Mouse (Mus musculus) megakaryocyte, adult 5-6 weeks (primary cell): Measurements from ENCODE around the gene Prkch. TPM values are rescaled to one million over a fixed set of nuclear protein-coding genes. Genes with fewer than 3 reads are reported as not detected.
A peak's percentile ranks its signal among the peaks of the same experiment; 100 is the strongest.

Source experiments
- ATAC-seq: 2 replicates; pipeline ENCODE4 v1.8.0; 2016; ENCODE audit warnings: mild to moderate bottlenecking, inconsistent platforms; ENCODE audit not compliant: poor library complexity, severe bottlenecking
- total RNA-seq, 2 experiments: library from RNA; stranded (forward) in 1 of 2; stranded (reverse) in 1 of 2; fragments of 153-499, 151-499 nt in 1 of 2; fragments of 221-1000, 200-1000 nt in 1 of 2; gene quantifications; 2 replicates each; pipeline versions ENCODE4 v1.2.3 to v1.2.4; 2015 to 2017

The Prkch gene
- total RNA-seq, 2 experiments from 2014 or later = 14.0 to 15.5 TPM

- no peak for ATAC-seq
These were observed 87.4 kb downstream of the Prkch start for GRCm38 (mm10) chr12:73672007-73672406.

- ATAC-seq = no peak
These were observed 89.2 kb downstream of the Prkch start for GRCm38 (mm10) chr12:73673783-73674182.

DNA sequence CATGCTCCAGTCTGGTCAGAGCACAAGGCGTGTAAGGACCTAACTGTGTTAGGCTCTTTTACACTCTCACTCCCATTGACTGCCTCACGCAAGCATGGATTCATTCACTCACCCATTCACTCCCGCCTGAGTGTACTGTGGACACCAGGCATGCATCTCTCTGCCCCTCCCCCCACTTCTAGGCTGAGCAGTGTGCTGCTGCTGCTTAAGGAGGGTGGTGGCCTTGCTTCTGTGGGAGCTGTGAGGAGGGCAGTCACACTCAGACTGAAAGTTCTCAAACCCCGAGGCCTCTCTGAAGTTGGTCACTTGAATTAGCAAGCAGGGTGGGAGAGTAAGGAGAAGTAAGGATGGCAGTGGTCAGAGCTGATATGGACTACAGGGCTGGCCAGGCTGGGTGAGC is 90.6 kb downstream of the Prkch start:
- ATAC-seq = no peak

DNA sequence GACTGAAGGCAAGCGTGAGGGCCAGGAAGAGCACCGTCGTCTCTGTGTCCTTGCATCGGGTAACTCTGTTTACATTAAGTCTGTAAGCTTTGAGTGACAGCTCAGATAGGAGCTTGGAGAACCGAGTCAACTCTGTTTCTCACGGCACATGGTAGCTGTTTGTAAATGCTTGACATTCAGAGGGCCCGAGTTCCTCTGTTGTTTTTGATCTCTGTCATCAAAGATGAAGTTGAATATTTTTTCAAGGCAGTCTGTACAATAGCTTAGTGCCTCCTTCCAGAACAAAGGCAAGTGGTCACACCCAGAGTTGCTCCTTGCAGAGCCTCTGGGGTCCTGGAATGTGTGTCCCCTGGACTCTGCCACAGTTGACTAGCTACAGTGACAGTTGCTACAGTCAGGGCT is 94.8 kb downstream of the Prkch start:
- ATAC-seq = no peak

DNA sequence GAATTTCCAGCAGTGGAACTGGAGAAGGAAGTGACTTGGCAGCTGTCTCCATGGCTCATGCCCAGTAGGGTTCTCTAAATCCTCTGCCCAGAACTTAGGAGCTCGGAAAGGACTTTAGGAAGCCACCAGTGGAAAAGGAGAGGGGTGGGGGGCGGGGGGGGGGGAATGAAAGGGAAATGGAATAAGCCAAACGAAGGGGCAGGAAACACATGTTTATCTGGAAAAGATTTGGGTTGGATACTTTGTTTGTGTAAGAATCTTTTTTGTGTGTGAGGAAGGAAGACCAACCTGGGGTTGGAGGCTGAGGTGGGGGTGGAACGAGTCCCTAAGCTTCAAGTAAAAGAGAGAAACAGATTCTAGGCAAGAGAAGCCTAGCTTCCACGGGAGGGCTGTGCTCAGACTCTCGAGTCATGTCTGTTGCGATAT is 98.3 kb downstream of the Prkch start:
- no peak for ATAC-seq

GRCm38 (mm10) chr12:73685875-73686274 is 101.3 kb downstream of the Prkch start:
- no peak for ATAC-seq

- no peak for ATAC-seq
These were observed 101.9 kb downstream of the Prkch start for GRCm38 (mm10) chr12:73686456-73686855.

DNA sequence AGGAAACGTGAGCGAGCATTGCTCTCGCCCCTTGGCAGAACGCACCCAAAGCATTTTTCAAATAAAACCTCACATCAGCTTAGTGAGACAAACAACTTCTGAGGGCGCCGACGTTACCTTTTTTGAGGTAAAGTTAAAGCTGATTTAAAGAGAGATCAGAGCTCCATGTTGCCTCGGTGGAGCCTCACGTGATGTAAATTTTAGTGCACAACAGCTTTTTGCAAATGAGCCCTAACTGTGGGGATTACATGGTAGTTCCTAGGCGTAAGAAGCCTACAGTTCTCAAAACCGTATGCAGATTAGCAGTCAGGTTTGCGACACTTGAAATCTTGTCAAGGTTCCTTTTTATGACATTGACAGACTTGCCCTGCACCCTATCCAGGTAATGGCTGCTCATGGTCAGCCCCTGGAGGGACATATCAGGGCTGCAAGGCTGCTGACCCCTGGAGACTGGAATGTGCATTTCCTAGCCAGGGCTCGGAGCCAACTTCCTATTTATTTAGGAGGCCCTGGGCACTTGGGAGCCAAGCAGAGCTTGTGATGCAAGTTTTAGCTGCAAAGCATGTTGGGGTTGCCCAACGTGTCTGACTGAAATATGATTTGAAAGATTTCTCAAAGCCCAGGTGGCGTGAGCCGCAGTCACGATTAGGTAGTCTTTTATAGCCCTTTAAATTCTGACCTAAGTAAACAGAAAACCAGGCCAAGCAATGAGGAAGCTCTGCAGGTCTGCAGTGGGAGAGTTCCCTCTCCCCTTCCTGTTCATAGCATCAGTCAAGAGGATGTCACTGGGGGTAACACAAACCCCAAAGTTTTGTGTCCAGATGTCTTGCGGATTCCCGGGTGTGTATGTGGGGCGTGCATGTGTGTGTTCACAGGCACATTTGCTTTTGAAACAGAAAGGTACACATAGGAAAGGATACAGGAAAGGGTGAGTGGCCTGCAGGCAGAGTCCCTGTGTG is 102.8 kb downstream of the Prkch start:
- ATAC-seq = peak; percentile 81

- ATAC-seq = 0 out of 2 replicates have a peak, but pooled peaks have one; percentile 27
These were observed 107.7 kb downstream of the Prkch start for GRCm38 (mm10) chr12:73692321-73692720.

GRCm38 (mm10) chr12:73693347-73693746 is 108.8 kb downstream of the Prkch start:
- ATAC-seq = peak; percentile 86

DNA sequence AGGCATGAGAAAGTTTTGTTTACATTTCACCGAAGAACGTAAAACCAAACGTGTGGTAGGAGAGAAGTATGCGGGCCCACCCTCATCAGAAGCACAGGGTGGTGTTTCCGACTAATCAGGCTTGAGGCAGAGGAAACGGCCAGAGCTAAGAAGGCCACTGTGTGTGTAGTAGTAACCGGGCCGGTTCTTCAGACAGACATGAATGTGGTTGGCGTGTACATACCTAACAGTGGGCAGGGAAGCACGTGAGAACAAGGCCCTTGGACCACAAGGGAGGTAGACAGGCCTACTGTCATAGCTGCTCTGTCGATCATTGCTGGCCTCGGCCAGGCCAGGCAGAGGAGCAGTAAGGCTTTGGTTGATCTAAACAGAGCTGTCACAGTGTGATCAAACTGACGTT is 110.1 kb downstream of the Prkch start:
- ATAC-seq = no peak

GRCm38 (mm10) chr12:73695110-73695509 is 110.5 kb downstream of the Prkch start:
- no peak for ATAC-seq

DNA sequence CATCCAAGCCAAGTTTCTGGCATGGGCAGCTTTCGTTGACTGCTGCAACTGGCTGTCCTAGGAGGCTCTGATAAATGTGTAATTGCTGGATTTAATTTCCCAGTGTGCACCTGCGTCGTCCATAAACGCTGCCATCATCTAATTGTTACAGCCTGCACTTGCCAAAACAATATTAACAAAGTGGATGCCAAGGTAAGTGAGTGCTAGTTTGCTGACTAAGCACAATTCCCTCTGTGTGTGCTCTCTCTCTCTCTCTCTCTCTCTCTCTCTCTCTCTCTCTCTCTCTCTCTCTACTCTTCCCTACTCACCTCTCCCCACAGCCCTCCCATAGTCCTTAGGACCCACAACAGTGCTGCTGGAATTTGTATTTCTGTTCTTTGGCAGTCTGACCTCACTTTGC is 111.5 kb downstream of the Prkch start:
- no peak for ATAC-seq

DNA sequence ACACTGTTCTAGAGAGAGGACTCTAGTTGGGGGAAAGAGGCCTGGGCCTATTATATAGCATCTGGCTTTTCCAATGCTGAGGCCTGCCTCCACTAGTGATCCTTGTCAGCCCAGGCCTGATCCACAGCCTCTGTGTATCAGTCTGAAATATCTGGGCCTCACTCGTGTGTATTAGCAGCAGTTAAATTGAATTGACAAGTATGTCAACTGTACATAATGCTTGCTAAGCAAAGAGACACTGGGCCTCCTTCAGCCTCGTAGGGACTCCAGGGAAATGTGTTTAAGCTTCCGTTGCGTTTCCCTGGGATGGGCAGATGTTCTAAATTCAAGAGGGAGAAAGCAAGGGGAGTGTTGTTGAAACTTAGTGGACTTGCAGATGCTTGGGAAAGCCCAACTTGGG is 112.3 kb downstream of the Prkch start:
- no peak for ATAC-seq

DNA sequence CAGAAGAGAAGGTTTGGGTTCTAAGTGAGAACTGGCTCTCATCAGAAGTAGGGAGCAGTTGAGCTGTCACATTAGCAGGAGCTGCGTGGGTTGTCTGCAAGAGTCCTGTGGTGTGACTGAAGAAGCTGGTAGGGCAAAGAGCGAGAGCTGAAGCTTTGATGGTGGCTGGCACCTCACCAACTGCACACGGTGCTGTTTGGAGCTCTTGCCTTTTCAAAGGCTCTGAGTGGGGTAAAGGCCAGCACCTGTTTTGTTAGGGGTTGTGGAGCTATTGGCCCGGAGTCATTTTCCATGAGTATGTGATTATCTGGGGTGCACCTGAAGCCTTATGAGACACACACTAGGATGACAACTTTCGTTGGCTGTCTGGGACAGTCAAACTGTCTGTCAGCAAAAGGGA is 113.8 kb downstream of the Prkch start:
- ATAC-seq = no peak

GRCm38 (mm10) chr12:73698841-73699240 is 114.2 kb downstream of the Prkch start:
- ATAC-seq = no peak

GRCm38 (mm10) chr12:73699471-73700186 is 115.0 kb downstream of the Prkch start:
- peak; percentile 30 for ATAC-seq

GRCm38 (mm10) chr12:73700544-73701069 is 116.0 kb downstream of the Prkch start:
- ATAC-seq = no peak

GRCm38 (mm10) chr12:73701999-73702398 is 117.4 kb downstream of the Prkch start:
- ATAC-seq = peak; percentile 65

GRCm38 (mm10) chr12:73704382-73704781 is 119.8 kb downstream of the Prkch start:
- ATAC-seq = no peak

DNA sequence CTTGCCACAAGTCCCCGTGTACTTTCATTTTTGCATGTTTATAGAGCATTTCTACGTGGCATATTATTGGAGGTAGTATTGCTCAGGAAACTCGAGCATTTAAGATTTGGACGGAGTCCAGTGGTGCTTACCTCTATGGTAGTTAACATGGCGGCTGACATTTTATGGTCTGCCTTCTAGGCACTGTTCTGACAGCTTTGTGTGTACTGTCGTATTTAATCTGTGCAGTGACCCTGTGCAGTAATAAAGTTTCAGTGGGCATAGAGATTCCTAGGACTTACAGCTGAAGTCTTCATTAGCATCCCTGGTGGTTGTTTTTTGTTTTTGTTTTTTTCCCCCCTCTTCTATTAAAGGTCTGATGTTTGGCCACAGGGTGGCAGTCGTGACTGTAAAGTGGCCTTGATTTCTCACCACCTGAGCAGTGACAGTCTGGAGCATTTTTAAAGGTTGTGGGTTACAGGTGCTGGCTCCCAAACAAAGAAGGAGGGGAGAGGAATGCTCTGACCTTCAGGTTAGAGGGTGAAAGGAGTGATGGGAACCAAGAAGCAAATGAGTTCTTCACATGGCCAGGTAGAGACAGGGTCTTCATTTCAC is 120.6 kb downstream of the Prkch start:
- ATAC-seq = peak; percentile 63
